Mouse (Mus musculus): Measurements from ENCODE around the gene Sowahb. TPM values are rescaled to one million over a fixed set of nuclear protein-coding genes. Genes with fewer than 3 reads are reported as not detected.

The Sowahb gene
- polyA plus RNA-seq, 1 experiment from 2014 or later: 5.2 TPM

GRCm38 (mm10) chr5:92997428-92998120 lies 47.2 kb downstream of the Sowahb start:
- Histone ChIP-seq H3K27me3 (replicated peaks; ENCODE audit: control insufficient read depth, insufficient read depth, low read length) (no peaks in the 10 kb centered on the region), H3K4me1 (ENCODE audit: control insufficient read depth, insufficient read depth, low read length) (peaks cover 44% of the 10 kb centered on the region), H3K4me2 (ENCODE audit: low read depth, low read length) (0 out of 2 replicates have a peak overlapping the region, but pooled peaks have one; percentile 21), H3K9ac (ENCODE audit: low read depth, low read length) (peak overlapping the region; percentile 36), H3K9me3 (ENCODE audit: control insufficient read depth, low read length) (no peaks in the 10 kb centered on the region), H3K36me3 (ENCODE audit: control insufficient read depth, insufficient read depth, low read length) (no peaks in the 10 kb centered on the region), H3K27ac (ENCODE audit: low read length) (peak overlapping the region; percentile 98), H3K4me3 (ENCODE audit: low read length) (no peak overlapping the region; the same call in 1 of the 2 replicates)
- 39% methylated on average over 5 of the region's 5 CpGs for WGBS
- peak; percentile 81 for ATAC-seq

- 88% methylated on average over 2 of the region's 2 CpGs for WGBS
- H3K4me2 ChIP-seq (ENCODE audit: low read depth, low read length): no peak overlapping the region
- no peaks in the 10 kb centered on the region for H3K27me3 ChIP-seq (replicated peaks; ENCODE audit: control insufficient read depth, insufficient read depth, low read length)
- H3K36me3 ChIP-seq (ENCODE audit: control insufficient read depth, insufficient read depth, low read length): no peaks in the 10 kb centered on the region
- H3K27ac ChIP-seq (ENCODE audit: low read length): peak overlapping the region; percentile 66
- ATAC-seq: no peak; the same call in 1 of the 2 replicates
- H3K4me3 ChIP-seq (ENCODE audit: low read length): no peak overlapping the region
- H3K4me1 ChIP-seq (ENCODE audit: control insufficient read depth, insufficient read depth, low read length): peaks cover 34% of the 10 kb centered on the region
- no peaks in the 10 kb centered on the region for H3K9me3 ChIP-seq (ENCODE audit: control insufficient read depth, low read length)
- no peak overlapping the region for H3K9ac ChIP-seq (ENCODE audit: low read depth, low read length)
Observed at GRCm38 (mm10) chr5:92994861-92995260, 50.0 kb downstream of the Sowahb start.

- ATAC-seq: peak; percentile 65
- H3K27me3 ChIP-seq (replicated peaks; ENCODE audit: control insufficient read depth, insufficient read depth, low read length): no peaks in the 10 kb centered on the region
- H3K4me2 ChIP-seq (ENCODE audit: low read depth, low read length): no peak overlapping the region
- H3K4me3 ChIP-seq (ENCODE audit: low read length): no peak overlapping the region
- H3K27ac ChIP-seq (ENCODE audit: low read length): peak overlapping the region; percentile 66
- no peaks in the 10 kb centered on the region for H3K36me3 ChIP-seq (ENCODE audit: control insufficient read depth, insufficient read depth, low read length)
- no peaks in the 10 kb centered on the region for H3K9me3 ChIP-seq (ENCODE audit: control insufficient read depth, low read length)
- WGBS: 69% methylated on average over 6 of the region's 6 CpGs
- H3K9ac ChIP-seq (ENCODE audit: low read depth, low read length): no peak overlapping the region
- H3K4me1 ChIP-seq (ENCODE audit: control insufficient read depth, insufficient read depth, low read length): peaks cover 32% of the 10 kb centered on the region
Observed at GRCm38 (mm10) chr5:92994309-92994708, 50.5 kb downstream of the Sowahb start.

- Histone ChIP-seq H3K4me3 (ENCODE audit: low read length) (no peak overlapping the region), H3K4me2 (ENCODE audit: low read depth, low read length) (no peak overlapping the region), H3K9ac (ENCODE audit: low read depth, low read length) (no peak overlapping the region), H3K4me1 (ENCODE audit: control insufficient read depth, insufficient read depth, low read length) (peaks cover 20% of the 10 kb centered on the region), H3K27ac (ENCODE audit: low read length) (no peak overlapping the region; the same call in 1 of the 2 replicates), H3K36me3 (ENCODE audit: control insufficient read depth, insufficient read depth, low read length) (no peaks in the 10 kb centered on the region), H3K27me3 (replicated peaks; ENCODE audit: control insufficient read depth, insufficient read depth, low read length) (no peaks in the 10 kb centered on the region), H3K9me3 (ENCODE audit: control insufficient read depth, low read length) (no peaks in the 10 kb centered on the region)
- 65% methylated on average over 3 of the region's 3 CpGs for WGBS
- ATAC-seq: no peak
Observed at GRCm38 (mm10) chr5:92992106-92992505, 52.7 kb downstream of the Sowahb start.

Other genes starting within 250 kb of the Sowahb start
- gene Sept11, start 48.4 kb upstream of the Sowahb start, polyA plus RNA-seq (2015; fragmentation: Nextera tagmentation; extraction: Ambion mirVana): 115 and 116 TPM in 2 replicates
- gene Ccni, start 161.5 kb upstream of the Sowahb start, polyA plus RNA-seq (2015; fragmentation: Nextera tagmentation; extraction: Ambion mirVana): 67.5 and 69.2 TPM in 2 replicates
- 1.8 and 2.1 TPM in 2 replicates for gene 2010109A12Rik, start 161.5 kb upstream of the Sowahb start, polyA plus RNA-seq (2015; fragmentation: Nextera tagmentation; extraction: Ambion mirVana)
- gene Ccng2, start 222.2 kb upstream of the Sowahb start, polyA plus RNA-seq (2015; fragmentation: Nextera tagmentation; extraction: Ambion mirVana): 27.3 and 30.8 TPM in 2 replicates